Mouse (Mus musculus) CH12F3 (cell line): Measurements from ENCODE around the gene Socs7.

Source experiments
- in situ Hi-C: fragments of 300-500 bp; cut with MboI; formaldehyde crosslinking; loops from 2 replicates; pipeline ENCODE4 v1.14.3; 2020; ENCODE audit warnings: low sequenced_read_pairs

Gene Socs7

GRCm38 (mm10) chr11:97383764-97384163 lies 21.4 kb downstream of the Socs7 start:
- in situ Hi-C loops, result no loop called here

GRCm38 (mm10) chr11:97387811-97388210 lies 25.5 kb downstream of the Socs7 start:
- in situ Hi-C loops, result no loop called here

GRCm38 (mm10) chr11:97389127-97389526 lies 26.8 kb downstream of the Socs7 start:
- in situ Hi-C loops, result no loop called here

GRCm38 (mm10) chr11:97393658-97394057 lies 31.3 kb downstream of the Socs7 start:
- in situ Hi-C loops, result no loop called here

GRCm38 (mm10) chr11:97394146-97394545 lies 31.8 kb downstream of the Socs7 start:
- in situ Hi-C loops, result no loop called here

GRCm38 (mm10) chr11:97398506-97398905 lies 36.2 kb downstream of the Socs7 start:
- in situ Hi-C loops, result no loop called here

- in situ Hi-C loops, result no loop called here
Observed at GRCm38 (mm10) chr11:97399958-97400710, 37.8 kb downstream of the Socs7 start.

- in situ Hi-C loops, result no loop called here
Observed at GRCm38 (mm10) chr11:97401082-97401481, 38.7 kb downstream of the Socs7 start.

GRCm38 (mm10) chr11:97401686-97402435 lies 39.5 kb downstream of the Socs7 start:
- in situ Hi-C loops, result no loop called here

GRCm38 (mm10) chr11:97402746-97403145 lies 40.4 kb downstream of the Socs7 start:
- in situ Hi-C loops, result no loop called here

GRCm38 (mm10) chr11:97403614-97404183 lies 41.3 kb downstream of the Socs7 start:
- in situ Hi-C loops, result no loop called here

- in situ Hi-C loops, result no loop called here
Observed at GRCm38 (mm10) chr11:97404184-97404760, 41.9 kb downstream of the Socs7 start.

GRCm38 (mm10) chr11:97404761-97405190 lies 42.4 kb downstream of the Socs7 start:
- in situ Hi-C loops, result no loop called here

- in situ Hi-C loops, result no loop called here
Observed at GRCm38 (mm10) chr11:97406094-97406951, 44.0 kb downstream of the Socs7 start.

- in situ Hi-C loops, result no loop called here
Observed at GRCm38 (mm10) chr11:97407456-97407855, 45.1 kb downstream of the Socs7 start.

GRCm38 (mm10) chr11:97408171-97408570 lies 45.8 kb downstream of the Socs7 start:
- in situ Hi-C loops, result no loop called here

GRCm38 (mm10) chr11:97410958-97411357 lies 48.6 kb downstream of the Socs7 start:
- in situ Hi-C loops, result no loop called here

GRCm38 (mm10) chr11:97412117-97412516 lies 49.8 kb downstream of the Socs7 start:
- in situ Hi-C loops, result no loop called here

- in situ Hi-C loops, result no loop called here
Observed at GRCm38 (mm10) chr11:97412808-97413347, 50.5 kb downstream of the Socs7 start.

- in situ Hi-C loops, result no loop called here
Observed at GRCm38 (mm10) chr11:97415330-97415711, 53.0 kb downstream of the Socs7 start, which contains the start of gene Arhgap23. TSS of gene Arhgap23 (plus strand) at chr11:97415533.
